Mouse (Mus musculus) intestine, postnatal 0 days (tissue): ENCODE data around the gene Prickle2. TPM values are rescaled to one million over a fixed set of nuclear protein-coding genes. Genes with fewer than 3 reads are reported as not detected.

Source experiments
- ATAC-seq: fragments of 200-750 bp; cut with Nextera tagmentation; 2 replicates; pipeline ENCODE4 v1.8.0; 2017; ENCODE audit warnings: mild to moderate bottlenecking, moderate TSS enrichment, moderate library complexity
- H3K27ac ChIP-seq: fragments of 300-500 bp; sonication (generic); 2 replicates; pipeline ENCODE4 v1.5.1; 2014; ENCODE audit warnings: mild to moderate bottlenecking, low read depth, low read length, moderate library complexity
- H3K27me3 ChIP-seq: fragments of 300-500 bp; sonication (generic); replicated peaks from 2 replicates; pipeline ENCODE4 v1.6.1; 2014; ENCODE audit warnings: low read length, mixed read lengths; ENCODE audit not compliant: control insufficient read depth, insufficient read depth
- H3K36me3 ChIP-seq: fragments of 300-500 bp; sonication (generic); 2 replicates; pipeline ENCODE4 v1.6.1; 2014; ENCODE audit warnings: mild to moderate bottlenecking, moderate library complexity; ENCODE audit not compliant: control insufficient read depth, insufficient read depth
- H3K4me1 ChIP-seq: fragments of 300-500 bp; sonication (generic); replicated peaks from 2 replicates; pipeline ENCODE4 v1.6.1; 2014; ENCODE audit warnings: antibody characterized with exemption, low read length, mixed read lengths; ENCODE audit not compliant: control insufficient read depth, insufficient read depth
- H3K4me2 ChIP-seq: fragments of 300-500 bp; sonication (generic); replicated peaks from 2 replicates; pipeline ENCODE4 v1.6.1; 2014; ENCODE audit warnings: low read depth, mild to moderate bottlenecking, moderate library complexity
- H3K4me3 ChIP-seq: fragments of 300-500 bp; sonication (generic); 2 replicates; pipeline ENCODE4 v1.5.1; 2014; ENCODE audit warnings: low read depth, low read length
- H3K9ac ChIP-seq: fragments of 300-500 bp; sonication (generic); 2 replicates; pipeline ENCODE4 v1.6.1; 2014; ENCODE audit warnings: mild to moderate bottlenecking, low read depth, low read length
- H3K9me3 ChIP-seq: fragments of 300-500 bp; sonication (generic); 2 replicates; pipeline ENCODE4 v1.6.1; 2016; ENCODE audit warnings: mixed run types; ENCODE audit not compliant: control insufficient read depth
- CTCF ChIP-seq: sonication (generic); IDR thresholded peaks from 2 replicates; pipeline ENCODE4 v1.5.1; 2016; ENCODE audit warnings: low read depth, mild to moderate bottlenecking, control low read depth, antibody characterized with exemption, moderate library complexity
- WGBS: fragments of 180-500 bp; shearing (Covaris S2); extraction: QIAGEN DNeasy Blood & Tissue Kit; methylation state at CpG from one replicate; pipeline ENCODE4 v1.1.7; 2014; 5-methylcytosine and 5-hydroxymethylcytosine counted together
- polyA plus RNA-seq: library from polyadenylated mRNA; unstranded; fragments of >200 nt; fragmentation: Nextera tagmentation; extraction: Ambion mirVana; gene quantifications from 2 replicates; pipeline ENCODE4 v1.2.1, GENCODE M21; 2015

Prickle2 gene
- polyA plus RNA-seq, 1 experiment from 2014 or later, result 1.7 TPM

DNA sequence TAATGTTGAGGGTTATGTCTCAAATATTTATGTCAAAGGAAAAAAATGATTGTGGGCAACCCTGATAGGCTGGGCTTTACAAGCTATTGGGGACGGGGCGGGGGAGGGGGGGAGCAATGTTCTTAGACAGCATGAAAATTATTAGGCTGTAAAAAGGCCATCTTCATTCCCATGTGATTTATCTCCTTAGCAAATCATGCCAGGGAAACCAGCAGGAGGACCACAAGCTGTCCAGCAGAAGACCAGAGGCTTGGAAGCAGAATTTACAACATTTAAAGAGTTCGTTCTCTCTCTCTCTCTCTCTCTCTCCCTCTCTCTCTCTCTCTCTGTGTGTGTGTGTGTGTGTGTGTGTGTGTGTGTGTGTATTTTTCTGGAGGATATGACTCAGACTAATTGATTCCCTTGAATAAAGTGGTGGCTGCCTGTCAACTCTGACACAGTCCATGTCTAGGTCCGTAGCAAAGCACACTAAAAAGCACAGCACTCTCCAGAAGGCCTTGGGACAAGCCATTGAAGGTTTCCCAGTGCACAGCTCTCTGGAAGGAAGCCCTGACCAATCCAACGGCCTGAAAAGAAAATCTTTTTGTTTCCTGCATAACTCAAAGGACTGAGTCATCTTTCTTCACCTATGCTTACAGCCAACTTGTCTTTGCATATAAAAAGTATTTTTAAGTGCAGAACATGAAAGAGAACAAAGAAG is 163.4 kb downstream of the Prickle2 start:
- TF ChIP-seq CTCF, result no peak
- WGBS, result 55% methylated on average over 4 of the region's 5 CpGs

DNA sequence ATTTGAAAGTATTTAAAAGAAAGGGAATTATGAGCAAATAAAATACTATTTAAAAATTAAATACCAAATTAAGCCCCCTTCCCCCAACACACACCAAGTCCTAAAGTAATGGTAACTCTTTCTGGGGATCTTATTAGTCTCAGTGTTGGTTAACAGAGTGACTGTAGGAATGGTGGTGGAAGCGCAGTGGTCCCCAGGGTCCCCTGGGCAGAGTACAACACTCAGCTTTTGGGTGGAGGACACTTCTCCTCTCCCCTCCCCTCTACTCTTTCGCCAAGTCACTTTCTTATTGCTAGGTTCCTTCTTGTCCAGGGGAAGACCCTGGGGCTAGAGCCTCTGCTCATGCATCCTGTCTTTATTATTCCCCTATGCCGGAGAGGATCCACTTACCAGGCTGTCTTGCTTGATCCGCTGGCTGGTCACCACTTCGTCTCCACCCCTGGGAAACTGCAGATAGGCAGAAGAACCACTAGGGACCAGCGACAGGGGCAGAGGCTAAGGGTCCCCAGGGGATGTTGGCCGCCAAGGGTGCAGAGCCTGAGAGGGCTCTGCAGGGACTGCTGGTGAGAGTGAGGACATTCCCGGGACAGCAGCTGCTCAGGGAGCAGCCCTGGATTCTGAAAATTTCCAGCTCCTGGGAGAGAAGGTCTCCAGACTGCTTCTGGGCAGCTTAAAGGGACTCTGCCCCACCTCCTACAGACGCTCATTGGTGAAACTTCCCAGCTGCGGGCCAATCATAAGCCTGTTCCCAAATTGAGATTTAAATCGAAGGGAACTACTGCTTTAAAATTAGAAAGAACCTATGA is 171.5 kb downstream of the Prickle2 start:
- TF ChIP-seq CTCF, result peak; percentile 41
- Histone ChIP-seq H3K4me3 (peak overlapping the region; percentile 48), H3K27ac (no peak overlapping the region; the same call in 1 of the 2 replicates), H3K4me2 (peak overlapping the region; percentile 56), H3K27me3 (no peaks in the 10 kb centered on the region), H3K36me3 (no peaks in the 10 kb centered on the region), H3K9me3 (no peaks in the 10 kb centered on the region), H3K4me1 (no peaks in the 10 kb centered on the region), H3K9ac (peak overlapping the region; percentile 12; the same call in 1 of the 2 replicates)
- 10% methylated on average over 11 of the region's 11 CpGs for WGBS
- no peak for ATAC-seq

More for the DNA sequence above, 163.4 kb downstream of the Prickle2 start:
- Histone ChIP-seq H3K9me3 (no peaks in the 10 kb centered on the region), H3K36me3 (no peaks in the 10 kb centered on the region), H3K27ac (no peak overlapping the region), H3K4me1 (no peaks in the 10 kb centered on the region), H3K4me2 (no peak overlapping the region), H3K9ac (no peak overlapping the region), H3K27me3 (no peaks in the 10 kb centered on the region), H3K4me3 (no peak overlapping the region)
- ATAC-seq, result no peak

DNA sequence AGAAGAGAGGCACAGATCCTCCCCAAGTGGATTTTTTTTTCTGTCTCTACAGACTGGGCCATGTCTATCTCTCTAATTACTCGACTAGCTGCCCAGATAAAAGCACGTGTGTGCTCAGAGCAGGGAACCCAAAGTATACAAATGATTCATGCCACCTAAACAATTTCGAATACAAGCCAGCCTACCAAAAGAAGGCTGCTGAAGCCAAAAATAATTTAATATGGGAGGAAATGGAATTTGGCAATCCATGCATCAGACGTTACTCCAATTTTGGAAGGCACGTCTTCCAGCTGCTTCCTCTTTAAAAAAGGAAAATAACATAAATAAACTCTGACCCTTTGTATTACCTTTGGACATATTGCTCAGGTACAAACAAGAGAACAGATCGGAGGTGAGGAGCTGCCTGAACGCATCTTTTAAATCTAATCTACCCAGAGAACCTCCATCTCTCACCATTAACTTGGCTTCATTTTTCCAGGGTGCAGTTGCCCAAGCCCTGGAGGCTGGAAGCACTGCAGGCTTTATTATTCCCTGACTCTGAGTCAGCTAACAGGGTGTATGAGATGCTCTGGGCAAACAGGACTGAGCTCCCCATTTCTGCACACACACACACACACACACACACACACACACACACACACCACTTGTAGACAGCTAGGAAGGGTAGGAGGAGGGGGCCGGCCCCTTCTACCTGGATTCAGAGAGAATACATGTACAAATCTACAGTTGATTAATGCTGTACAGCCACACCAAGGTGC is 172.5 kb downstream of the Prickle2 start:
- H3K9me3 ChIP-seq, result no peaks in the 10 kb centered on the region
- H3K4me1 ChIP-seq, result no peaks in the 10 kb centered on the region
- no peak overlapping the region for H3K9ac ChIP-seq
- H3K4me2 ChIP-seq, result peak overlapping the region; percentile 56
- H3K27ac ChIP-seq, result no peak overlapping the region
- no peak for ATAC-seq
- WGBS, result 44% methylated on average over 8 of the region's 8 CpGs
- peak overlapping the region; percentile 48 for H3K4me3 ChIP-seq
- no peaks in the 10 kb centered on the region for H3K36me3 ChIP-seq
- no peak for TF ChIP-seq CTCF
- no peaks in the 10 kb centered on the region for H3K27me3 ChIP-seq

DNA sequence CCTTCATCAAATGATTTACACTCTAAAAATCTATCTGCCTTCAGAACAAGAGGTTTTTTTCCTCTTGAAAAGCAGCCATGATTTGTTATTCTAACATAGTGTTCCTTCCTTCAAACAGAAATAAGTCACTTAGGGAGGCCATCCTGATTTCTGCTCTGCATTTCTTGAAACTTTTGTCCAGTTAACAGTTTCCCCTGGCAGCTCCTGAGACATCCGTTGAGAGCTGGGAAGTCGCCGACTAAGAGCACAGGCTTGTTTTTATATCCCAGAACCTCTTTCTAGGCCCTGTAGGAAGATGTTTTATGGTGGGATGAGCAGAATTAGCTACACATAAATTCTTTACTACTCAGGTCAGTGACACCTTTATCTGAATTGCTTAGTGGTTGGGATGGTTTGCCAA is 173.1 kb downstream of the Prickle2 start:
- Histone ChIP-seq H3K27me3 (no peaks in the 10 kb centered on the region), H3K27ac (no peak overlapping the region), H3K4me1 (no peaks in the 10 kb centered on the region), H3K9ac (no peak overlapping the region), H3K4me3 (0 out of 2 replicates have a peak overlapping the region, but pooled peaks have one; percentile 48), H3K9me3 (no peaks in the 10 kb centered on the region), H3K4me2 (peak overlapping the region; percentile 56), H3K36me3 (no peaks in the 10 kb centered on the region)
- TF ChIP-seq CTCF, result no peak
- ATAC-seq, result no peak
- 30% methylated on average over 3 of the region's 3 CpGs for WGBS

DNA sequence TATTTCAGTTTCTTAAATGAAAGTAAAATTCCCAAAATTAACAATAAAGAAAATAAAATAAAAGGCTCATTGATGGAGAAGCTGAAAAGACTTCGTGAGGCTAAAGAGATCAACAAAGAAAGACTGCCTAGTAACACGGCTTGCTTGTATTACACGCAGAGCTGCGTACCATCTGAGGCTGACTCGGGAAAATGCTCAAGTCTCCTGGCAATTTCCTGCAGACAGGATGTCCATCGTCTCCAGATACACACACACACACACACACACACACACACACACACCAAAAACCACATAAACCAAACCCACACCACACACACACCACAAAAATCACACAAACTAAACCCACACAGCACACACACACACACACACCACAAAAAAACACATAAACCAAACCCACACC is 173.6 kb downstream of the Prickle2 start:
- WGBS, result 59% methylated on average over 6 of the region's 6 CpGs
- Histone ChIP-seq H3K4me2 (peak overlapping the region; percentile 56), H3K9ac (no peak overlapping the region), H3K4me3 (no peak overlapping the region), H3K4me1 (no peaks in the 10 kb centered on the region), H3K27me3 (no peaks in the 10 kb centered on the region), H3K9me3 (no peaks in the 10 kb centered on the region), H3K36me3 (no peaks in the 10 kb centered on the region), H3K27ac (no peak overlapping the region)
- ATAC-seq, result no peak
- TF ChIP-seq CTCF, result no peak

DNA sequence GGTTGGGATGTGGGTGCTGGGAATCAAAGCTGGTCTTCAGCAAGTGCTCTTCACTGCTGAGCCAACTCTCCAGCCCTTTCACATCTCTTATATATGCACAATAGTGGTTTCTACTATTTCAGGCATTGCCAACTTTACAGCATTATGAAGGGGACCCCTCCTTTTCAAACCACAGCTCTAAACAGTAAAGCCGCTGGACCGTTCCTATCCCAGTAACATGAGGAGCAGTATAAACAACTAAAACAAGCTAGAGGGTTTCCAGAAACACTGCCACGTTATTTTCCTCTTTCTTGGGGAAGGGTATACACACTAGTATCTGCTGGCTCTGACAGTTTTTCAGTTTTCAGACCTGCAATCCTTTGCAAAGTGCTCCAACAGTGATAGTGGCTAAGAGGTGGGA is 179.7 kb downstream of the Prickle2 start:
- no peaks in the 10 kb centered on the region for H3K4me1 ChIP-seq
- TF ChIP-seq CTCF, result no peak
- H3K9me3 ChIP-seq, result no peaks in the 10 kb centered on the region
- H3K4me3 ChIP-seq, result no peak overlapping the region
- H3K27ac ChIP-seq, result no peak overlapping the region
- H3K9ac ChIP-seq, result no peak overlapping the region
- WGBS, result 55% methylated on average over 3 of the region's 3 CpGs
- H3K27me3 ChIP-seq, result no peaks in the 10 kb centered on the region
- no peaks in the 10 kb centered on the region for H3K36me3 ChIP-seq
- no peak for ATAC-seq
- H3K4me2 ChIP-seq, result no peak overlapping the region
